Mouse (Mus musculus) midbrain, embryonic 15.5 days (tissue): Measurements from ENCODE around the gene Pcp4. TPM values are rescaled to one million over a fixed set of nuclear protein-coding genes. Genes with fewer than 3 reads are reported as not detected.
"Not testable (repeated sequence)": the region's sequence is repeated elsewhere in the genome, so short reads cannot be mapped to it uniquely, and the experiment has no call there.

Experiments used
- ATAC-seq: fragments of 200-750 bp; cut with Nextera tagmentation; replicated peaks from 2 replicates; pipeline ENCODE4 v1.8.0; 2017; ENCODE audit warnings: moderate TSS enrichment
- H3K27ac ChIP-seq: fragments of 300-500 bp; sonication (generic); 2 replicates; pipeline ENCODE4 v1.5.1; 2015; ENCODE audit warnings: mild to moderate bottlenecking, inconsistent platforms
- H3K27me3 ChIP-seq: fragments of 300-500 bp; sonication (generic); replicated peaks from 2 replicates; pipeline ENCODE4 v1.6.1; 2015; ENCODE audit warnings: inconsistent platforms
- H3K36me3 ChIP-seq: fragments of 300-500 bp; sonication (generic); replicated peaks from 2 replicates; pipeline ENCODE4 v1.6.1; 2015; ENCODE audit warnings: inconsistent platforms
- H3K4me1 ChIP-seq: fragments of 300-500 bp; sonication (generic); 2 replicates; pipeline ENCODE4 v1.6.1; 2015; ENCODE audit warnings: inconsistent platforms
- H3K4me2 ChIP-seq: fragments of 300-500 bp; sonication (generic); 2 replicates; pipeline ENCODE4 v1.6.1; 2015; ENCODE audit warnings: inconsistent platforms, mild to moderate bottlenecking, moderate library complexity
- H3K4me3 ChIP-seq: fragments of 300-500 bp; sonication (generic); 2 replicates; pipeline ENCODE4 v1.5.1; 2015; ENCODE audit warnings: mild to moderate bottlenecking, inconsistent platforms
- H3K9ac ChIP-seq: fragments of 300-500 bp; sonication (generic); 2 replicates; pipeline ENCODE4 v1.6.1; 2015; ENCODE audit warnings: mild to moderate bottlenecking, inconsistent platforms
- H3K9me3 ChIP-seq: fragments of 300-500 bp; sonication (generic); 2 replicates; pipeline ENCODE4 v1.6.1; 2016; ENCODE audit warnings: inconsistent platforms
- WGBS: fragments of 180-500 bp; shearing (Covaris S2); methylation state at CpG from one replicate; pipeline ENCODE4 v1.1.7; 2015; ENCODE audit warnings: mixed read lengths; 5-methylcytosine and 5-hydroxymethylcytosine counted together
- polyA plus RNA-seq: library from polyadenylated mRNA; unstranded; fragments of >200 nt; fragmentation: Nextera tagmentation; extraction: Ambion mirVana; gene quantifications from 2 replicates; pipeline ENCODE4 v1.2.1, GENCODE M21; 2015

Gene Pcp4
- polyA plus RNA-seq, result 386 and 419 TPM in 2 replicates

DNA sequence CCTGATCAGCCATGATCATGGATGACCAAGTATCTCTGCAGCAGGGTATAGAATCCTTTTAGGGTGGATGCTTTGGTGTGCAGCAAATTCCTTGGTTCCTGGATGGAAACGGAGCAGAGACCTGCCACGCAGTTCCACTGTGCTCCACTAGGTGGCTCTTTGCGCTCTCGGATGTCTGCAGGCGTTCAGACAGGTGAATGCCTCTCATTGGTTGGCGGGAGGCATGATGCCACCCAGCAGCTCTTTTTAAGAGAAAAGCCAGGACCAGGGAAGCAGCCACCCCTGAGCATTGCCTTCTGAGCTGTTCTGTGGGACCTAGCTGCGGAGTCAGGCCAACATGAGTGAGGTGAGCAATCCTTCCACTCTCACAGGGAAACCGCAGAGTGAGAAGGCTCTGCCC lies at the start of gene Pcp4:
Gene Pcp4 (plus strand): TSS at position 162 of the 400 bp plus-strand sequence.
- ATAC-seq, result peak; percentile 89
- 11% methylated on average over 8 of the region's 8 CpGs for WGBS
- no peaks in the 10 kb centered on the region for H3K9me3 ChIP-seq
- peak within 1 kb of the TSS; percentile 40 for H3K4me3 ChIP-seq
- no peaks in the 10 kb centered on the region for H3K36me3 ChIP-seq
- peak within 1 kb of the TSS; percentile 54 for H3K4me2 ChIP-seq
- peak within 1 kb of the TSS; percentile 24; the same call in 1 of the 2 replicates for H3K9ac ChIP-seq
- no peaks in the 10 kb centered on the region for H3K27me3 ChIP-seq
- H3K4me1 ChIP-seq, result peaks cover 23% of the 10 kb centered on the region
- peak within 1 kb of the TSS; percentile 73 for H3K27ac ChIP-seq

- Histone ChIP-seq H3K27me3 (no peaks in the 10 kb centered on the region), H3K4me3 (no peak overlapping the region), H3K4me2 (no peak overlapping the region), H3K36me3 (no peaks in the 10 kb centered on the region), H3K9me3 (no peaks in the 10 kb centered on the region), H3K27ac (no peak overlapping the region), H3K9ac (no peak overlapping the region), H3K4me1 (no peaks in the 10 kb centered on the region)
- ATAC-seq, result no peak
- WGBS, result 80% methylated on average over 2 of the region's 2 CpGs
Observed at GRCm38 (mm10) chr16:96425044-96425443, 42.4 kb upstream of the Pcp4 start.

GRCm38 (mm10) chr16:96426671-96427070 lies 40.7 kb upstream of the Pcp4 start:
- no peaks in the 10 kb centered on the region for H3K9me3 ChIP-seq
- H3K36me3 ChIP-seq, result no peaks in the 10 kb centered on the region
- H3K9ac ChIP-seq, result no peak overlapping the region
- no peak overlapping the region for H3K27ac ChIP-seq
- H3K4me2 ChIP-seq, result no peak overlapping the region
- 89% methylated on average over 7 of the region's 7 CpGs for WGBS
- H3K4me1 ChIP-seq, result no peaks in the 10 kb centered on the region
- no peak for ATAC-seq
- no peaks in the 10 kb centered on the region for H3K27me3 ChIP-seq
- no peak overlapping the region for H3K4me3 ChIP-seq

DNA sequence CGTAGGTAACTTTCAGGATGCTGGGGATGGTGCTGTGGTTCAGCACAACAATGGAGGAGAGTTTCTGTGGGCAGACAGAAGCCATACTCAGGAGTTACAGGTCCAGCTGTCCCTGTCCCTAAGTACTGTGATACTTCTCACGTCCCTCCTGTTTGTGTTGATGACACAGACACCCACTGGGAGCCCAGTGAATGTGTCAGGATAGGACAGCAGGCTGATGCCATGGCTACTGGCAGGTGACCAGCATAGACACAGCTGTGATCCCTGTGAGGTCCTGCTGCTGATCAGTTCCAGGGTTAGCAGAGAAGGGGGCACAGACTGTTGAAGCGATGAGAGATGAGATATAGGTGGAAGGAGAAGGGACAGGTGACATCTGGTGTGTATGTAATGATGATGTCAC lies 38.4 kb upstream of the Pcp4 start:
- H3K36me3 ChIP-seq, result no peaks in the 10 kb centered on the region
- no peaks in the 10 kb centered on the region for H3K27me3 ChIP-seq
- H3K4me1 ChIP-seq, result no peaks in the 10 kb centered on the region
- no peak for ATAC-seq
- no peak overlapping the region for H3K27ac ChIP-seq
- no peak overlapping the region for H3K9ac ChIP-seq
- H3K4me3 ChIP-seq, result no peak overlapping the region
- 69% methylated on average over 3 of the region's 3 CpGs for WGBS
- no peak overlapping the region for H3K4me2 ChIP-seq
- no peaks in the 10 kb centered on the region for H3K9me3 ChIP-seq

GRCm38 (mm10) chr16:96433266-96433665 lies 34.1 kb upstream of the Pcp4 start:
- no peak overlapping the region for H3K9ac ChIP-seq
- 87% methylated on average over 10 of the region's 10 CpGs for WGBS
- H3K4me1 ChIP-seq, result no peaks in the 10 kb centered on the region
- H3K27me3 ChIP-seq, result no peaks in the 10 kb centered on the region
- no peak overlapping the region for H3K4me3 ChIP-seq
- H3K36me3 ChIP-seq, result no peaks in the 10 kb centered on the region
- no peak overlapping the region for H3K4me2 ChIP-seq
- H3K9me3 ChIP-seq, result no peaks in the 10 kb centered on the region
- ATAC-seq, result no peak
- no peak overlapping the region for H3K27ac ChIP-seq

DNA sequence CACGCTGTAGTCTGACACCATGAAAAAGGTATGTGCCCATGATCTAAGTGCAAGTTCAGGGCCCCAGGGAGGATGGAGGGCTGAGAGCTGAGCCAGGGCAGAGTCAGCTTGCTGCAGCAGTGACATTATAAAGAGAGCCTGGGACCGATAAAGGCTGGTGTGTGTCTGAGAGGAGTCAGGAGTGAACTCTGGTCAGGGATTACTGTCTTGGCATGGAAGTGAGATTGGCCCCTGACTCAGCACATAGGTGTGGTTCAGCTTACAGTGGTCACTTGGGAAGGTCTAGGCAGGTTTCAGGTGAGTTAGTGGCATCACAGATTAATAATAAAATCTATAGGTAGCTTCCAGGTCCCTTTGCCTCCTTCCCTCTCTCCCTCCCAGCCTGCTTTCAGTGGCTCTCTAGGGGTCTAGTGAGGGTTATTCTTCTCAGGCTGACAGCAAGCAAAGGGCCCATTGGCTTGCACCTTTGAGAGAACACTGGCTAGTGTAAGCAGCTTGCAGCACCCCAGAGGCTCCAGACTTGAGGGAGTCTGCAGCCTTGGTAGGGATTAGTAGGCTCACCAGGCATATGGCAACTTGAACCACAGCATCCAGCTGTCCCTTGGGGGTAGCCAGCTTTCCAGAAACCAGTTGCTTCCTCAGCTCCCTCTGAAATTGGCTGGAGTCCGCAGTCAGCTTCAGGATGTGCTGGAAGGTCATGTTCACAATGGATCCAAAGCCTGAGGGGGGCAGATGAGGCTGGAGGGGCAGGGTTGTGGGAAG lies 33.2 kb upstream of the Pcp4 start:
- Histone ChIP-seq H3K4me1 (no peaks in the 10 kb centered on the region), H3K4me2 (no peak overlapping the region), H3K9ac (no peak overlapping the region), H3K4me3 (no peak overlapping the region), H3K36me3 (no peaks in the 10 kb centered on the region), H3K9me3 (no peaks in the 10 kb centered on the region), H3K27me3 (no peaks in the 10 kb centered on the region), H3K27ac (no peak overlapping the region)
- no peak for ATAC-seq
- 78% methylated on average over 3 of the region's 3 CpGs for WGBS

GRCm38 (mm10) chr16:96438946-96439345 lies 28.5 kb upstream of the Pcp4 start:
- Histone ChIP-seq H3K4me3 (no peak overlapping the region), H3K36me3 (no peaks in the 10 kb centered on the region), H3K4me2 (no peak overlapping the region), H3K27ac (no peak overlapping the region), H3K27me3 (no peaks in the 10 kb centered on the region), H3K4me1 (0 out of 2 replicates have a peak, but pooled peaks cover 2% of the 10 kb centered on the region), H3K9ac (no peak overlapping the region), H3K9me3 (no peaks in the 10 kb centered on the region)
- no peak for ATAC-seq
- 92% methylated on average over 5 of the region's 5 CpGs for WGBS

GRCm38 (mm10) chr16:96439682-96440081 lies 27.7 kb upstream of the Pcp4 start:
- Histone ChIP-seq H3K36me3 (no peaks in the 10 kb centered on the region), H3K4me2 (no peak overlapping the region), H3K9ac (no peak overlapping the region), H3K9me3 (no peaks in the 10 kb centered on the region), H3K4me1 (0 out of 2 replicates have a peak, but pooled peaks cover 2% of the 10 kb centered on the region), H3K4me3 (no peak overlapping the region), H3K27ac (no peak overlapping the region), H3K27me3 (no peaks in the 10 kb centered on the region)
- 83% methylated on average over 4 of the region's 4 CpGs for WGBS
- ATAC-seq, result no peak

DNA sequence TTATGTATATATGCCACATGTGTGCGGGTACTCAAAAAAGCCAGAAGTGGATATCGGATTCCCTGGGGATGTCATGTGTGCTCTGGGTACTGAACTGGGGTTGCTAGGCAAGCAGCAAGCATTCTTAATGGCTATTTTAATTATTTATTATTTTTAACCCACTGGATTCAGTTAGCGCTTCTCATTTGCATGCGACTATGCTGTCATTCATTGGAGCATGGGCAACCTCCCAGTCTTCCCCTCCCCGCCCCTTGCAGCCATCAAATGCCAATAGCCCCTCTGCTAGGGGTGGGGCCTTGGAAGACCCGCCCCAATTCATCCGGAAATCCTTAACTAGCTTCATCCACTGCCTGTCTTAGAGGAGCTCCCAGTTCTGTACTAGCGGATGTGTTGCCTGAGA lies 26.5 kb upstream of the Pcp4 start:
- WGBS, result 72% methylated on average over 8 of the region's 8 CpGs
- Histone ChIP-seq H3K9ac (no peak overlapping the region), H3K4me3 (no peak overlapping the region), H3K4me1 (0 out of 2 replicates have a peak, but pooled peaks cover 2% of the 10 kb centered on the region), H3K4me2 (no peak overlapping the region), H3K27me3 (no peaks in the 10 kb centered on the region), H3K27ac (no peak overlapping the region), H3K9me3 (no peaks in the 10 kb centered on the region), H3K36me3 (no peaks in the 10 kb centered on the region)
- ATAC-seq, result peak; percentile 80

DNA sequence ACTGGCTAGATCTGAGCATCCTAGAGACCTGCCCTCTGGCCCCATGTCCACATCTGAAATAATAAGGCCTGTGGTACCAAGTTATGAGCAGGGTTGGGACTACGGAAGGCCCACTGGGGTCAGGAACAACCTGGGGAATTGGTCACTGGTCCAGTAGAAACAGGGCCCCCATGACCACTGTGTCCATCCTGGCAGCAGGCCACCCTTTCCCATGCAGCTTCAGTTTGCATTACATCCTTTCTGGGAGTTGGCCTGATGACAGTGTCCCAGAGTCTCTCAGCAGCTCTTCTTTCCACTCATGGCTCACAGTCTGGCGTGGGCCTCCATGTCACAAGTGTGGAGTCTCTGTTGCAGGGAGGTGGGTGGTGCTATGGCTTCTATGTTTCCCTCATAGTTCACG lies 25.6 kb upstream of the Pcp4 start:
- no peaks in the 10 kb centered on the region for H3K27me3 ChIP-seq
- WGBS, result 81% methylated on average over 3 of the region's 3 CpGs
- no peak overlapping the region for H3K4me2 ChIP-seq
- H3K9ac ChIP-seq, result no peak overlapping the region
- no peaks in the 10 kb centered on the region for H3K36me3 ChIP-seq
- no peak overlapping the region for H3K4me3 ChIP-seq
- ATAC-seq, result no peak
- 0 out of 2 replicates have a peak, but pooled peaks cover 2% of the 10 kb centered on the region for H3K4me1 ChIP-seq
- no peaks in the 10 kb centered on the region for H3K9me3 ChIP-seq
- H3K27ac ChIP-seq, result no peak overlapping the region

DNA sequence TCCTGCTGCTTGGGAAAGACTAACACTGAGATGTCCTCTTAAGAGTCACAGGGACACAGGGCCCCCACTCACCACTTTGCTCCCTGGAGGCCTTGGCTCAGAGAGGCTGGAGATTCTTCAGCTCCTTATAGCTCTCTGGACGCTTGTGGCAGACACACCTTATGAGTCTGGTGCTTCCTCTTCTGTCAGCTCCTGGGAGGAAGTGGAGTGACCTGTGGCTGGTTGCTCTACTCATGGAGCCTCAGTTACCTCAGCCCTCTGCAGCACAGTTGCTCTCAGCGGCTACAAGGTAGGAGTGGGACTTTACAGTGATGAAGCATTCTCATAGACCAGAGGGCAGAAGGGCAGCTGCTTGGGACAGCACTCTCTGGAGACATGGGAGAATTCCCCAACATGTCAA lies 23.9 kb upstream of the Pcp4 start, which contains the start of gene Itgb2l:
Gene Itgb2l (minus strand): TSS at position 152 of the 400 bp plus-strand sequence.
- ATAC-seq, result no peak
- Histone ChIP-seq H3K27me3 (no peaks in the 10 kb centered on the region), H3K4me3 (no peak within 1 kb of the TSS), H3K4me2 (no peak within 1 kb of the TSS), H3K36me3 (no peaks in the 10 kb centered on the region), H3K27ac (no peak within 1 kb of the TSS), H3K9me3 (no peaks in the 10 kb centered on the region), H3K9ac (no peak within 1 kb of the TSS), H3K4me1 (0 out of 2 replicates have a peak, but pooled peaks cover 2% of the 10 kb centered on the region)
- 76% methylated on average over 2 of the region's 2 CpGs for WGBS

DNA sequence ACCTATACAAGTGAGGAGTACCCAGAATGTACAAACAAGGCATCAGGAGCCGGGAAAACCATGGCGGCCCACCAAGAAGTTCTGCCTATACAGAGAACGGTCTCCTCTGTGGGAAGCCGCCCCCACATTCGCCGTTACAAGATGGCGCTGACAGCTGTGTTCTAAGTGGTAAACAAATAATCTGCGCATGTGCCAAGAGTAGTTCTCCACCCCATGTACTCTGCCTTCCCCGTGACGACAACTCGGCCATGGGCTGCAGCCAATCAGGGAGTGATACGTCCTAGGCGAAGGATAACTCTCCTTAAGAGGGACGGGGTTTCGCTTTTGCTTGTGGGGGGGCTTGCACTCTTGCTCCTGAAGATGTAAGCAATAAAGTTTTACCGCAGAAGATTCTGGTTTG lies 16.5 kb upstream of the Pcp4 start:
- not testable (repeated sequence) for ATAC-seq, H3K9me3 ChIP-seq, H3K36me3 ChIP-seq, H3K9ac ChIP-seq, H3K27me3 ChIP-seq, H3K27ac ChIP-seq, H3K4me2 ChIP-seq, H3K4me3 ChIP-seq, H3K4me1 ChIP-seq
- 96% methylated on average over 16 of the region's 16 CpGs for WGBS

DNA sequence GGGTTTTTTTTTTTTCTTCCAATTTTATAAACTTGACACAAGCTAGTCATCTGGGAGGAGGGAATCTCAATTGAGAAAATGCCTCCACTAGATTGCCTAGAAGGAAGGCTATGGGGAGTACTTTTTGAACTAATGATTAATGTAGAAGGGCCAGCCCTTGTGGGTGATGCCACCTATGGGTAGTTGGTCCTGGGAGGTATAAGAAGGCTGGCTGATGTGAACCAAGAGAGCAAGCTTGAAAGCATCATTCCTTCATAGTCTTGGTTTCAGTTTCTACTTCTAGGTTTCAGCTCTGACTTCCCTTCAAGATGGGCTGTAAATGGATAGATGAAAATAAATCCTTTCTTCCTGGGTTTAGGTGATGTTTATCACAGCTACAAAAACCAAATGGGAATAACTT lies 13.3 kb upstream of the Pcp4 start:
- H3K36me3 ChIP-seq, result no peaks in the 10 kb centered on the region
- no peak overlapping the region for H3K9ac ChIP-seq
- H3K4me1 ChIP-seq, result no peaks in the 10 kb centered on the region
- H3K4me3 ChIP-seq, result no peak overlapping the region
- H3K27me3 ChIP-seq, result no peaks in the 10 kb centered on the region
- H3K9me3 ChIP-seq, result no peaks in the 10 kb centered on the region
- no peak for ATAC-seq
- H3K4me2 ChIP-seq, result no peak overlapping the region
- no peak overlapping the region for H3K27ac ChIP-seq
